Mouse (Mus musculus): ENCODE measurements around the gene Egln3. TPM values are rescaled to one million over a fixed set of nuclear protein-coding genes. Genes with fewer than 3 reads are reported as not detected.

The Egln3 gene
- total and polyA plus RNA-seq, 2 experiments: 7.9 to 13.1 TPM

GRCm38 (mm10) chr12:54209182-54209563 is 5.5 kb upstream of the Egln3 start:
- DNase-seq (ENCODE audit: extremely low read depth, low read depth, low spot score): no peak
- Histone ChIP-seq H3K4me1 (ENCODE audit: control insufficient read depth, insufficient read depth, low read length) (peaks cover 5% of the 10 kb centered on the region), H3K4me3 (ENCODE audit: insufficient read depth, low read depth, low read length) (no peak overlapping the region), H3K27me3 (ENCODE audit: control insufficient read depth, insufficient read depth, low read length) (no peaks in the 10 kb centered on the region), H3K36me3 (ENCODE audit: control insufficient read depth, insufficient read depth, low read length) (no peaks in the 10 kb centered on the region), H3K27ac (replicated peaks; ENCODE audit: insufficient read depth, low read depth, low read length) (no peak overlapping the region), H3K79me2 (ENCODE audit: control insufficient read depth, insufficient read depth, low read length) (no peaks in the 10 kb centered on the region), H3K9ac (ENCODE audit: low read depth, low read length) (no peak overlapping the region)
- TF ChIP-seq POLR2A (IDR thresholded peaks at IDR 0.05; ENCODE audit: extremely low read depth, insufficient read depth, low read length) (no peak), CTCF (IDR thresholded peaks at IDR 0.05; ENCODE audit: low read depth, low read length) (no peak)
- 58% methylated on average over 6 of the region's 6 CpGs for WGBS

DNA sequence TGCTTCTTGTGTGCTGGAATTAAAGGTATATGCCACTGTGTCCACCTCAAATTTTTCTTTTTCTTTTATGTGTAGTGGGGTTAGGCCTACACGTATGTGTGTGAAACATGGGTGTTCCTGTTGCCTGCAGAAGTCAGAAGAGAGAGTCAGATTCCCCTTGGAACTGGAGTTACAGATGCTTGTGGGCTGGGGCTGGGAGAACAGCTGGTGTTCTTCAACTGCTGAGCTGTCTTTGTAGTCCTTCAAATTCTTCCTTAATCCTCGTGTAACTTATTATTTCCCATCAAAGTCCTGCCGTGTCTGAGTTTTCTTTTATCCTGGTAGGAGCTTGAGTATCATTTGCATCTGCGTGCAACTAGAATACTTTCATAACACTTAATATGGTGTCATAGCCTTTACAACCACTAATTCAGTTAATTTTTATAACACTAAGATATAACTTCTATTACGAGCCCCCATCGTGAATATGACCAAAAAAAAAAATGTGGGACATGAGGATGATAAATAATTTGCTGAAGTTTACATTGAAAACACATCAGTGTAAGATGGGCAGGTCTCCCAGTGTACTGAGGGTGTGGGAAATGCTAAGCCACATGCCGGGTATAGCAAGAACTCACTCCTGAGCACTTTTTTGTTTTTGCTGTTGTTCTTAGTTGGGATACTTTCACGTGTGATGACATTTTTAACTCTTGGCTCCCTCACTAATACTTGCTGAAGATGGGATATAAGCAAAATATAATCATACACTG is 4.9 kb upstream of the Egln3 start:
- no peak overlapping the region for H3K27ac ChIP-seq (replicated peaks; ENCODE audit: insufficient read depth, low read depth, low read length)
- TF ChIP-seq CTCF (IDR thresholded peaks at IDR 0.05; ENCODE audit: low read depth, low read length): no peak
- TF ChIP-seq POLR2A (IDR thresholded peaks at IDR 0.05; ENCODE audit: extremely low read depth, insufficient read depth, low read length): no peak
- no peak overlapping the region for H3K4me3 ChIP-seq (ENCODE audit: insufficient read depth, low read depth, low read length)
- no peaks in the 10 kb centered on the region for H3K79me2 ChIP-seq (ENCODE audit: control insufficient read depth, insufficient read depth, low read length)
- H3K36me3 ChIP-seq (ENCODE audit: control insufficient read depth, insufficient read depth, low read length): no peaks in the 10 kb centered on the region
- no peaks in the 10 kb centered on the region for H3K27me3 ChIP-seq (ENCODE audit: control insufficient read depth, insufficient read depth, low read length)
- no peak for DNase-seq (ENCODE audit: extremely low read depth, low read depth, low spot score)
- H3K9ac ChIP-seq (ENCODE audit: low read depth, low read length): no peak overlapping the region
- H3K4me1 ChIP-seq (ENCODE audit: control insufficient read depth, insufficient read depth, low read length): peaks cover 5% of the 10 kb centered on the region
- WGBS: 81% methylated on average over 8 of the region's 8 CpGs

GRCm38 (mm10) chr12:54205731-54206130 is 2.1 kb upstream of the Egln3 start:
- Histone ChIP-seq H3K9ac (ENCODE audit: low read depth, low read length) (no peak overlapping the region), H3K27me3 (ENCODE audit: control insufficient read depth, insufficient read depth, low read length) (no peaks in the 10 kb centered on the region), H3K79me2 (ENCODE audit: control insufficient read depth, insufficient read depth, low read length) (no peaks in the 10 kb centered on the region), H3K27ac (replicated peaks; ENCODE audit: insufficient read depth, low read depth, low read length) (0 out of 2 replicates have a peak overlapping the region, but pooled peaks have one; percentile 4), H3K4me3 (ENCODE audit: insufficient read depth, low read depth, low read length) (no peak overlapping the region), H3K36me3 (ENCODE audit: control insufficient read depth, insufficient read depth, low read length) (no peaks in the 10 kb centered on the region), H3K4me1 (ENCODE audit: control insufficient read depth, insufficient read depth, low read length) (peaks cover 5% of the 10 kb centered on the region)
- 28% methylated on average over 4 of the region's 4 CpGs for WGBS
- TF ChIP-seq POLR2A (IDR thresholded peaks at IDR 0.05; ENCODE audit: extremely low read depth, insufficient read depth, low read length) (no peak), CTCF (IDR thresholded peaks at IDR 0.05; ENCODE audit: low read depth, low read length) (no peak)
- DNase-seq (ENCODE audit: extremely low read depth, low read depth, low spot score): peak; percentile 95

DNA sequence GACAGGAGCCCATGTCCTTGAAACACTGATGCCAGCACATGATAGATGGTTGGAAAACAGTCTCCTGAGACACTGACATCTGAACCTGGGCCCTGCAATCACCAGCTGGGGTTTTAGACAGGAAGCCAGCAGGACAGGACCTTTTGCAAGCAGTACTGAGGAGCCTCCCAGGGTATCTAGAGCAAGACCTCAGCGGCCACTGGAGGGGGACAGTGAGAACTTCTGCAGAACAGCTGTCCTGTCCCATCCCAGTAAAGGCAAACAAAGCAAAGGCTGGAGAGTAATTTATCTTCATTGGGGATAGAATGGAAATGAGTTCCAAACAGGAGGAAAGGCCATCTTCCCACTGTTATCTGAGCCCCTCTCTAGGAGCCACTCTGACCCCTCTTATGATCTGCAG is 1.5 kb upstream of the Egln3 start:
- Histone ChIP-seq H3K4me3 (ENCODE audit: insufficient read depth, low read depth, low read length) (no peak overlapping the region), H3K27me3 (ENCODE audit: control insufficient read depth, insufficient read depth, low read length) (no peaks in the 10 kb centered on the region), H3K79me2 (ENCODE audit: control insufficient read depth, insufficient read depth, low read length) (no peaks in the 10 kb centered on the region), H3K36me3 (ENCODE audit: control insufficient read depth, insufficient read depth, low read length) (no peaks in the 10 kb centered on the region), H3K4me1 (ENCODE audit: control insufficient read depth, insufficient read depth, low read length) (peaks cover 5% of the 10 kb centered on the region), H3K9ac (ENCODE audit: low read depth, low read length) (no peak overlapping the region), H3K27ac (replicated peaks; ENCODE audit: insufficient read depth, low read depth, low read length) (0 out of 2 replicates have a peak overlapping the region, but pooled peaks have one; percentile 6)
- 3% methylated on average over 1 of the region's 1 CpGs for WGBS
- DNase-seq (ENCODE audit: extremely low read depth, low read depth, low spot score): peak; percentile 67
- TF ChIP-seq POLR2A (IDR thresholded peaks at IDR 0.05; ENCODE audit: extremely low read depth, insufficient read depth, low read length): no peak
- TF ChIP-seq CTCF (IDR thresholded peaks at IDR 0.05; ENCODE audit: low read depth, low read length): peak; percentile 58

DNA sequence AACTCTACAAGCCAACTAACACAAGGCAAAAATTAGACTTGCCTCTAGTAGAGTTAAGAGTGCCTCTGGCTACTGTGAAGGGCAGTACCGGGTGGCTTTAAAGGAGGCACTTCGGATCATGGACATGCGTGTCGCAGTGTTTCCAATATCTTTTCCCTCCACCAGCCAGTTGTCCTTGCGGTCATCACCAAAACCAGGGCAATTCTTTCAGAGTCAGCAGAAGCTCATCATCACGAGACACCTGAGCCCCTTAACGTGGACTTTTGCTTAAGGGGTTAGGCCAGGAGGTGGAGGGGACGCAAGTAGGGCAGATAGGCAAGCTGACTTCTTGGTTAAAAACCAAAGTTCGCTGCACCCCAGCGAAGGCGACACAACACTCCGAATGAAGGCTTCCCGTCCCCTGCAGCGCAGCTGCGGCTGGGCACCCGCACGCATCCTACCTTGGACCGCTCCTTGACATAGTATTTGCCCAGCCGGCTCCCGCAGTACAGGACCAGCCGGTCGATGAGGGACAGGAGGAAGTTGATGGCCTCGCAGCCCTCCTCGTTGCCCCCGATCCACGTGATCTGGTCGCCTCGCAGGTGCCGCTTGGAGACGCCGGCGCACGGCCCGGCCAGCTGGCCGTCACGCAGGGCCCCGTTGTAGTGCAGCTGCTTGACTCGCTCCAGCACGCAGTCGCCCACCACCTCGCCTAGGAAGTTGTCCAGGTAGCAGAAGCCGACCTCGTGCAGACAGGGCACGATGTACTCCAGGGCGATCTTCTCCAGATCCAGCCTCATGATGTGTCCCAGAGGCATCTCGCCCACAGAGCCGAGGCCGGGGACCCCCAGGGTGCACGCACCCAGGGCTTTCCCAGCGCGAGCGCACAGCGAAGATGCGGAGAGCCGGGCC is 650 bp downstream of the Egln3 start:
- Histone ChIP-seq H3K27ac (replicated peaks; ENCODE audit: insufficient read depth, low read depth, low read length) (peak overlapping the region; percentile 49), H3K9ac (ENCODE audit: low read depth, low read length) (peak overlapping the region; percentile 73), H3K27me3 (ENCODE audit: control insufficient read depth, insufficient read depth, low read length) (no peaks in the 10 kb centered on the region), H3K4me1 (ENCODE audit: control insufficient read depth, insufficient read depth, low read length) (peaks cover 5% of the 10 kb centered on the region), H3K36me3 (ENCODE audit: control insufficient read depth, insufficient read depth, low read length) (no peaks in the 10 kb centered on the region), H3K79me2 (ENCODE audit: control insufficient read depth, insufficient read depth, low read length) (no peaks in the 10 kb centered on the region), H3K4me3 (ENCODE audit: insufficient read depth, low read depth, low read length) (peak overlapping the region; percentile 69)
- no peak for TF ChIP-seq CTCF (IDR thresholded peaks at IDR 0.05; ENCODE audit: low read depth, low read length)
- no peak for TF ChIP-seq POLR2A (IDR thresholded peaks at IDR 0.05; ENCODE audit: extremely low read depth, insufficient read depth, low read length)
- peak; percentile 61 for DNase-seq (ENCODE audit: extremely low read depth, low read depth, low spot score)
- WGBS: 1% methylated on average over 55 of the region's 55 CpGs
